Mouse (Mus musculus) stomach, postnatal 0 days (tissue): ENCODE measurements around the gene Fgfbp1. TPM values are rescaled to one million over a fixed set of nuclear protein-coding genes. Genes with fewer than 3 reads are reported as not detected.

Experiments
- ATAC-seq: fragments of 200-750 bp; cut with Nextera tagmentation; 2 replicates; pipeline ENCODE4 v1.8.0; 2017; ENCODE audit not compliant: low FRiP score, low TSS enrichment
- DNase-seq: peaks from one replicate; pipeline ENCODE4 v3.0.0-alpha.2; 2016; ENCODE audit warnings: low spot score
- H3K27ac ChIP-seq: fragments of 300-500 bp; sonication (generic); replicated peaks from 2 replicates; pipeline ENCODE4 v1.5.1; 2014; ENCODE audit warnings: mild to moderate bottlenecking, control low read depth
- H3K27me3 ChIP-seq: fragments of 300-500 bp; sonication (generic); 2 replicates; pipeline ENCODE4 v1.6.1; 2014; ENCODE audit warnings: low read length; ENCODE audit not compliant: control insufficient read depth, insufficient read depth
- H3K36me3 ChIP-seq: fragments of 300-500 bp; sonication (generic); 2 replicates; pipeline ENCODE4 v1.6.1; 2014; ENCODE audit warnings: low read length, mixed read lengths; ENCODE audit not compliant: control insufficient read depth, insufficient read depth
- H3K4me1 ChIP-seq: fragments of 300-500 bp; sonication (generic); replicated peaks from 2 replicates; pipeline ENCODE4 v1.6.1; 2014; ENCODE audit warnings: antibody characterized with exemption; ENCODE audit not compliant: control insufficient read depth, insufficient read depth
- H3K4me2 ChIP-seq: fragments of 300-500 bp; sonication (generic); replicated peaks from 2 replicates; pipeline ENCODE4 v1.6.1; 2014; ENCODE audit warnings: low read depth, mild to moderate bottlenecking, control low read depth, moderate library complexity
- H3K4me3 ChIP-seq: fragments of 300-500 bp; sonication (generic); 2 replicates; pipeline ENCODE4 v1.5.1; 2014; ENCODE audit warnings: low read depth, low read length, control low read depth
- H3K9ac ChIP-seq: fragments of 300-500 bp; sonication (generic); 2 replicates; pipeline ENCODE4 v1.6.1; 2014; ENCODE audit warnings: mild to moderate bottlenecking, low read length, control low read depth, mixed read lengths
- H3K9me3 ChIP-seq: fragments of 300-500 bp; sonication (generic); 2 replicates; pipeline ENCODE4 v1.6.1; 2016; ENCODE audit warnings: low read length; ENCODE audit not compliant: control insufficient read depth
- CTCF ChIP-seq: IDR thresholded peaks from 2 replicates; pipeline ENCODE4 v1.5.1; 2016; ENCODE audit warnings: antibody characterized with exemption, low read depth, mild to moderate bottlenecking, moderate library complexity
- EP300 ChIP-seq: optimal IDR thresholded peaks from 2 replicates; pipeline ENCODE3; 2016; ENCODE audit warnings: antibody characterized with exemption
- WGBS: fragments of 180-500 bp; shearing (Covaris S2); extraction: QIAGEN DNeasy Blood & Tissue Kit; methylation state at CpG from one replicate; pipeline ENCODE4 v1.1.7; 2014; 5-methylcytosine and 5-hydroxymethylcytosine counted together
- polyA plus RNA-seq: library from polyadenylated mRNA; unstranded; fragments of >200 nt; fragmentation: Nextera tagmentation; extraction: Ambion mirVana; gene quantifications from 2 replicates; pipeline ENCODE4 v1.2.1, GENCODE M21; 2015

Fgfbp1 gene
- polyA plus RNA-seq, 1 experiment from 2014 or later, result 312 TPM

- peak; percentile 79 for DNase-seq
- Histone ChIP-seq H3K27ac (peak overlapping the region; percentile 96), H3K27me3 (no peaks in the 10 kb centered on the region), H3K9me3 (no peaks in the 10 kb centered on the region), H3K4me2 (peak overlapping the region; percentile 46), H3K4me1 (0 out of 2 replicates have a peak, but pooled peaks cover 3% of the 10 kb centered on the region), H3K9ac (0 out of 2 replicates have a peak overlapping the region, but pooled peaks have one; percentile 19), H3K36me3 (no peaks in the 10 kb centered on the region), H3K4me3 (peak overlapping the region; percentile 6; the same call in 1 of the 2 replicates)
- peak; percentile 68 for ATAC-seq
- no peak for TF ChIP-seq CTCF
- TF ChIP-seq EP300, result no peak
- WGBS, result 1% methylated on average over 8 of the region's 8 CpGs
Measured at GRCm38 (mm10) chr5:43948748-43949275, 32.8 kb downstream of the Fgfbp1 start.

- H3K4me3 ChIP-seq, result peak overlapping the region; percentile 6
- H3K9me3 ChIP-seq, result no peaks in the 10 kb centered on the region
- DNase-seq (peak; percentile 97), ATAC-seq (peak; percentile 99)
- peak overlapping the region; percentile 46 for H3K4me2 ChIP-seq
- H3K27me3 ChIP-seq, result no peaks in the 10 kb centered on the region
- WGBS, result 1% methylated on average over 26 of the region's 27 CpGs
- no peak for TF ChIP-seq CTCF
- peak; percentile 80 for TF ChIP-seq EP300
- no peaks in the 10 kb centered on the region for H3K36me3 ChIP-seq
- peak overlapping the region; percentile 96 for H3K27ac ChIP-seq
- 0 out of 2 replicates have a peak, but pooled peaks cover 3% of the 10 kb centered on the region for H3K4me1 ChIP-seq
- H3K9ac ChIP-seq, result no peak overlapping the region
Measured at GRCm38 (mm10) chr5:43948111-43948743, 33.4 kb downstream of the Fgfbp1 start.

GRCm38 (mm10) chr5:43947330-43947977, 34.1 kb downstream of the Fgfbp1 start:
- Histone ChIP-seq H3K4me3 (no peak overlapping the region), H3K9ac (no peak overlapping the region)

GRCm38 (mm10) chr5:43933269-43933668, 48.3 kb downstream of the Fgfbp1 start:
- TF ChIP-seq CTCF (no peak), EP300 (no peak)
- Histone ChIP-seq H3K36me3 (no peaks in the 10 kb centered on the region), H3K4me3 (no peak overlapping the region), H3K9me3 (no peaks in the 10 kb centered on the region), H3K9ac (no peak overlapping the region), H3K4me1 (no peaks in the 10 kb centered on the region), H3K27ac (no peak overlapping the region), H3K4me2 (no peak overlapping the region), H3K27me3 (no peaks in the 10 kb centered on the region)
- DNase-seq (peak; percentile 25), ATAC-seq (no peak)
- WGBS, result 26% methylated on average over 2 of the region's 2 CpGs

More at GRCm38 (mm10) chr5:43947330-43947977, 34.1 kb downstream of the Fgfbp1 start:
- TF ChIP-seq CTCF (no peak), EP300 (no peak)
- WGBS, result 16% methylated on average over 9 of the region's 9 CpGs
- Histone ChIP-seq H3K36me3 (no peaks in the 10 kb centered on the region), H3K4me2 (peak overlapping the region; percentile 46), H3K4me1 (0 out of 2 replicates have a peak, but pooled peaks cover 3% of the 10 kb centered on the region), H3K27ac (peak overlapping the region; percentile 96), H3K9me3 (no peaks in the 10 kb centered on the region), H3K27me3 (no peaks in the 10 kb centered on the region)
- ATAC-seq, result peak; percentile 39; the same call in 1 of the 2 replicates
- DNase-seq, result peak; percentile 43

Other genes starting within 250 kb of the Fgfbp1 start
- 3.6 and 4.4 TPM in 2 replicates for gene Bst1, start 162.9 kb downstream of the Fgfbp1 start, polyA plus RNA-seq
- gene Fbxl5, start 160.1 kb downstream of the Fgfbp1 start, polyA plus RNA-seq, result 44.0 and 45.7 TPM in 2 replicates
- 4.9 and 5.1 TPM in 2 replicates for gene Cd38, start 113.2 kb downstream of the Fgfbp1 start, polyA plus RNA-seq
- gene Gm7879, start 68.6 kb downstream of the Fgfbp1 start, polyA plus RNA-seq, result 0.25 and 0.74 TPM in 2 replicates
- 52.3 and 52.7 TPM in 2 replicates for gene Prom1, start 120.3 kb upstream of the Fgfbp1 start, polyA plus RNA-seq
- gene Tapt1, start 244.8 kb upstream of the Fgfbp1 start, polyA plus RNA-seq, result 17.2 and 18.1 TPM in 2 replicates